Mouse (Mus musculus): ENCODE measurements around the gene Asb2.

The Asb2 gene

DNA sequence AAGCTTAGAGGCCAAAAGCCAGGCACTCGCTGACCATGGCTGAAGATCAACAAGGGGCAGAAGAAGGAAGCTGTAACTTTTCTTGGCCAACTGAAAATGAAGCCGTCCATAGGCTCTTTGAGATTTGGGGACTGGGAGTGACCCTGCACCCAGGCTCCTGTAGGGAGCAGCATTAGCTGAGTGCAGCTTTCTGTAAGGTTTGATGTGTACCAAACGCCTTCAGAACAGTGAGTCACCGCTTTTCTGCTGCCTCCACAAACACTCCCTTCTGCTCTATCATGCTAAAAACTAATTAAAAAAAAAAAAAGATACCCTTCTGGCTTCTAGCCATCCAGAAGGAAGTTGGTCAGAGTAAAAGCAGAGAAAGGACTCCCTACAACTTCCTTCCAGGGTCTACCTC lies 79.4 kb downstream of the Asb2 start:
- intact Hi-C loops (cut with DNase I) = no loop called here

DNA sequence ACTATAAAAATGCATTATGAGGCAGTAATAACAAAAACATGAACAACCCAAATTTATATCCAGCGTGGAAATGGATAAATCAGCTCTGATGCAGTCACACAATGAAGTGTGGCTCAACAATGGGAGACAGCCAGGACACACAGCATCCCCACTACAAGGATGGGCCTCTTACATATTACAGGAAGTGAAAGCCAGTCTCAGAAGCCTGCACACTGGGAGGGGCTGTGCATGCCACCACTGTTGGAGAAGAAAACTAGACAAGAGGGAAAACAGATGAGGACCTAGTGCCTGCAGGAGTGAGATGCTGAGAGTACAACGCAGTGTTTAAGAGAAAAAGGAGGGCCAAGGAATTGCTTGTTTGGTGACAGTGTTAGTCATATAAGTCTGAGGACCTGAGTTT lies 82.1 kb downstream of the Asb2 start:
- intact Hi-C loops (cut with DNase I) = no loop called here

DNA sequence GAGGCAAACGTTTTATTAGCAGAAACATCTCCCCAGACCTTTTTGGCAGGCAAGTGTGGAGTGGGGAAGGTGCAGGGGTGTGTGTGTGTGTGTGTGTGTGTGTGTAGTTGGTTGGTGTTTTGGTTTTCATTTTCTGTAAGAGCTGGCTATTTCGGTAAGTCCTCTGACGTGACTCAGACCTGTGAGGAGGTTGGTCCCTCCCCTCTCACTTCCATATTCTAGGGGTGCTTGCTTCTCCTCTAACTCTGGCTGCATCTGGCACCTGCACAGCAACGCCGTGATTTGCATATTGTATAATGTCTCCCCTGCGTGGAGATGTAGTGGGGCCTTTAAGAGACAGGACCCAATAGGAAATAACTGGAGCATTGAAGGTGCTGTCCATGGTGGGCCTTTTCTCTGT lies 82.8 kb downstream of the Asb2 start:
- intact Hi-C loops (cut with DNase I) = no loop called here

DNA sequence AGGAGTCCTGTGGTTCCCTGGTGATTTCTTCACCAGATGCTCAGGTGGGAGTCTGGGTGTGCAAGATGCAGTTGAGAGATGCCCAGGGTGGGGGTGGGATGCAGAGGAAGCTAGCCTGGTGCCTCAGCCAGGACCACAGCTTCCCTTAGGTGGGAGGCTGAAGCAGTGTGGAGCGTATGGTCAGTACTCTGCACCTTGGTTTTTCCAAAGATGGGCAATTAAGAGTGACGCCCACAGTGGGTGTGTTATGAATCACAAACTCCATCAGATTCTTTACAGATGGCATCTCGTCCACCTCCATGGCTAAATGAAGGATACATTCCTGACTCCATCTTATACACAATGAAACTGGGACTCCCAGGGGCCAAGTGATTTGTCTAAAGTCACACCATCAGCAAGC lies 83.6 kb downstream of the Asb2 start:
- intact Hi-C loops (cut with DNase I) = no loop called here
